Mouse (Mus musculus): ENCODE measurements at regions not wholly inside any gene's neighbourhood (a gene's known extent, or its start where the extent isn't known, plus 50 kb on each side); places are given as distances from the start of the nearest gene placed in this dataset.

- no peak for DNase-seq (ENCODE audit: low spot score in 2 of 2)
Observed at GRCm38 (mm10) chr9:30021981-30022380, 59.0 kb upstream of the Ntm start.

- DNase-seq (ENCODE audit: low spot score in 2 of 2), result no peak
Observed at GRCm38 (mm10) chr9:30025275-30025674, 62.3 kb upstream of the Ntm start.

GRCm38 (mm10) chr9:30026939-30027338, 64.0 kb upstream of the Ntm start:
- no peak for DNase-seq (ENCODE audit: low spot score in 2 of 2)

GRCm38 (mm10) chr9:30040396-30040795, 77.5 kb upstream of the Ntm start:
- DNase-seq (ENCODE audit: low spot score in 2 of 2), result no peak

GRCm38 (mm10) chr9:30064551-30064950, 101.6 kb upstream of the Ntm start:
- no peak for DNase-seq (ENCODE audit: low spot score in 2 of 2)

- DNase-seq (ENCODE audit: low spot score in 2 of 2), result no peak
Observed at GRCm38 (mm10) chr9:30067980-30068379, 105.0 kb upstream of the Ntm start.

- no peak for DNase-seq (ENCODE audit: low spot score in 2 of 2)
Observed at GRCm38 (mm10) chr9:30075233-30075632, 112.3 kb upstream of the Ntm start.

- no peak for DNase-seq (ENCODE audit: low spot score in 2 of 2)
Observed at GRCm38 (mm10) chr9:30076006-30076405, 113.1 kb upstream of the Ntm start.

GRCm38 (mm10) chr9:30076482-30076881, 113.5 kb upstream of the Ntm start:
- DNase-seq (ENCODE audit: low spot score in 2 of 2), result no peak

- no peak for DNase-seq (ENCODE audit: low spot score in 2 of 2)
Observed at GRCm38 (mm10) chr9:30101942-30102341, 139.0 kb upstream of the Ntm start.

- DNase-seq (ENCODE audit: low spot score in 2 of 2), result no peak
Observed at GRCm38 (mm10) chr9:30122371-30122770, 159.4 kb upstream of the Ntm start.

- no peak for DNase-seq (ENCODE audit: low spot score in 2 of 2)
Observed at GRCm38 (mm10) chr9:30129151-30129550, 166.2 kb upstream of the Ntm start.

- DNase-seq (ENCODE audit: low spot score in 2 of 2), result no peak
Observed at GRCm38 (mm10) chr9:30131626-30132025, 168.7 kb upstream of the Ntm start.

GRCm38 (mm10) chr9:30134303-30134702, 171.4 kb upstream of the Ntm start:
- DNase-seq (ENCODE audit: low spot score in 2 of 2), result no peak

- peak; percentile 73 to 75 for DNase-seq (ENCODE audit: low spot score in 2 of 2)
Observed at GRCm38 (mm10) chr9:30137611-30138287, 174.8 kb upstream of the Ntm start.

GRCm38 (mm10) chr9:30140188-30140587, 177.2 kb upstream of the Ntm start:
- peak; percentile 48 to 67 for DNase-seq (ENCODE audit: low spot score in 2 of 2)

- DNase-seq (ENCODE audit: low spot score in 2 of 2), result no peak
Observed at GRCm38 (mm10) chr9:30141186-30141585, 178.2 kb upstream of the Ntm start.

- DNase-seq (ENCODE audit: low spot score in 2 of 2), result no peak
Observed at GRCm38 (mm10) chr9:30142806-30143458, 180.0 kb upstream of the Ntm start.

- DNase-seq (ENCODE audit: low spot score in 2 of 2), result no peak
Observed at GRCm38 (mm10) chr9:30149481-30150468, 186.8 kb upstream of the Ntm start.

GRCm38 (mm10) chr9:30151173-30151572, 188.2 kb upstream of the Ntm start:
- DNase-seq (ENCODE audit: low spot score in 2 of 2), result no peak

- DNase-seq (ENCODE audit: low spot score in 2 of 2), result no peak
Observed at GRCm38 (mm10) chr9:30166235-30166752, 203.4 kb upstream of the Ntm start.
